ENCODE assay signal across 13 mouse cellular contexts in genomic region chr3:14861787-14862186, GRCm38 (mm10). TPM values are rescaled to one million over a fixed set of nuclear protein-coding genes. Genes with fewer than 3 reads are reported as not detected.
DNase-seq lines count a peak whose midpoint lies in the region; ATAC-seq and TF ChIP-seq lines count a peak whose summit lies in the region.
"Had no signal": no experiment of that assay in that cellular context is flagged by ENCODE, and none has a peak within 500 bp of the region (broad histone marks: within the 10 kb centered on the region; RNA-seq: fewer than 3 reads in every experiment).

No protein-coding gene starts in this region.

- no peak for ATAC-seq in forebrain, postnatal 0 days
- ATAC-seq in midbrain, embryonic 12.5 days (ENCODE audit: low FRiP score, low read depth): no peak
- ATAC-seq: liver, embryonic 12.5 days had no signal

- peak overlapping the region; percentile 77; the same call in 1 of the 2 replicates for H3K4me2 ChIP-seq in forebrain, postnatal 0 days (ENCODE audit: low read depth)
- H3K4me2 ChIP-seq in midbrain, embryonic 12.5 days (replicated peaks): peak overlapping the region; percentile 64

- H3K4me3 ChIP-seq in E14TG2a.4 (replicated peaks; ENCODE audit: low read length): peak overlapping the region; percentile 76; the same call in 1 of the 2 replicates
- H3K4me3 ChIP-seq in forebrain, postnatal 0 days (ENCODE audit: low read depth, low read length): no peak overlapping the region
- H3K4me3 ChIP-seq in midbrain, embryonic 12.5 days: no peak overlapping the region

- no peaks in the 10 kb centered on the region for H3K27me3 ChIP-seq in E14TG2a.4 (ENCODE audit: insufficient read depth, low read length)
- H3K27me3 ChIP-seq in forebrain, postnatal 0 days (ENCODE audit: insufficient read depth, low read length): no peaks in the 10 kb centered on the region
- H3K27me3 ChIP-seq in midbrain, embryonic 12.5 days: no peaks in the 10 kb centered on the region

- H3K4me1 ChIP-seq in E14TG2a.4 (replicated peaks; ENCODE audit: low read depth, low read length): peaks cover 23% of the 10 kb centered on the region
- peaks cover 14% of the 10 kb centered on the region; the same call in 1 of the 2 replicates for H3K4me1 ChIP-seq in forebrain, postnatal 0 days (ENCODE audit: insufficient read depth)
- peaks cover 10% of the 10 kb centered on the region for H3K4me1 ChIP-seq in midbrain, embryonic 12.5 days

- no peaks in the 10 kb centered on the region for H3K36me3 ChIP-seq in E14TG2a.4 (ENCODE audit: insufficient read depth, low read length)
- H3K36me3 ChIP-seq in forebrain, postnatal 0 days (ENCODE audit: insufficient read depth): no peaks in the 10 kb centered on the region
- H3K36me3 ChIP-seq in midbrain, embryonic 12.5 days: no peaks in the 10 kb centered on the region
- H3K36me3 ChIP-seq: liver, embryonic 12.5 days had no signal

- 15% methylated on average over 4 of the region's 4 CpGs for WGBS in forebrain, postnatal 0 days
- whole genome bisulfite sequencing in midbrain, embryonic 12.5 days: 17% methylated on average over 4 of the region's 4 CpGs

- TF ChIP-seq CTCF in E14TG2a.4 (conservative IDR thresholded peaks at IDR 0.05; ENCODE audit: low read length): no peak
- no peak for TF ChIP-seq CTCF in forebrain, postnatal 0 days (IDR thresholded peaks at IDR 0.05; ENCODE audit: low read depth)

- H3K9ac ChIP-seq in forebrain, postnatal 0 days: no peak overlapping the region
- no peak overlapping the region for H3K9ac ChIP-seq in midbrain, embryonic 12.5 days (replicated peaks)
- H3K9ac ChIP-seq: liver, embryonic 12.5 days had no signal

- DNase-seq in 3T3-L1 (ENCODE audit: low read depth, low spot score): peak; percentile 17
- DNase-seq in forebrain, postnatal 0 days: no peak
- DNase-seq in thymus, adult 18-20 months: no peak
- DNase-seq in cerebellum, adult 11 months: no peak
- no peak for DNase-seq in adrenal gland, adult 18-20 months (ENCODE audit: low spot score in 2 of 2)
- no peak for DNase-seq in cerebellum, postnatal 4 days (ENCODE audit: low spot score in 2 of 2)
- DNase-seq: adrenal gland, postnatal 10 days; kidney, adult 11 months; lung, postnatal 10 days had no signal

- H3K9me3 ChIP-seq in E14TG2a.4 (ENCODE audit: low read length): no peaks in the 10 kb centered on the region
- no peaks in the 10 kb centered on the region for H3K9me3 ChIP-seq in forebrain, postnatal 0 days (ENCODE audit: low read length)
- H3K9me3 ChIP-seq in midbrain, embryonic 12.5 days: no peaks in the 10 kb centered on the region
- H3K9me3 ChIP-seq: liver, embryonic 12.5 days had no signal

- H3K27ac ChIP-seq in forebrain, postnatal 0 days (ENCODE audit: low read depth, low read length): no peak overlapping the region
- no peak overlapping the region for H3K27ac ChIP-seq in midbrain, embryonic 12.5 days (replicated peaks)
- H3K27ac ChIP-seq: liver, embryonic 12.5 days had no signal

RNA-seq across cellular contexts. Expression of gene Car3, which starts 1.5 kb away (rescaled TPM):
- total RNA-seq in forebrain, postnatal 0 days (2014; rRNA removed): 1.8 and 2.0 TPM in 2 replicates
- 2.6 and 2.8 TPM in 2 replicates for polyA plus RNA-seq in forebrain, postnatal 0 days (2015; fragmentation: Nextera tagmentation; extraction: Ambion mirVana)
- 2.0 and 3.5 TPM in 2 replicates for polyA plus RNA-seq in midbrain, embryonic 12.5 days (2016; fragmentation: Nextera tagmentation; extraction: Ambion mirVana)
- 1,000 to 10,000 TPM; 1,123 to 3,019 TPM for total RNA-seq in adrenal gland, adult 18-20 months (2021)

RNA-seq across cellular contexts. Expression of gene Car2, which starts 24.3 kb away (rescaled TPM):
- 17.8 and 43.3 TPM in 2 replicates for total RNA-seq in forebrain, postnatal 0 days (2014; rRNA removed)
- 27.8 and 35.5 TPM in 2 replicates for polyA plus RNA-seq in forebrain, postnatal 0 days (2015; fragmentation: Nextera tagmentation; extraction: Ambion mirVana)
- polyA plus RNA-seq in midbrain, embryonic 12.5 days (2016; fragmentation: Nextera tagmentation; extraction: Ambion mirVana): 53.2 and 57.9 TPM in 2 replicates
- 10 to 100 TPM; 31.1 to 34.7 TPM for total RNA-seq in adrenal gland, adult 18-20 months (2021)

RNA-seq across cellular contexts. Expression of gene Car1, which starts 53.6 kb away (rescaled TPM):
- total RNA-seq in forebrain, postnatal 0 days (2014; rRNA removed): 0.19 TPM in 1 of 2 replicates, not detected in the other
- polyA plus RNA-seq in forebrain, postnatal 0 days (2015; fragmentation: Nextera tagmentation; extraction: Ambion mirVana): 0.15 and 0.17 TPM in 2 replicates
- polyA plus RNA-seq in midbrain, embryonic 12.5 days (2016; fragmentation: Nextera tagmentation; extraction: Ambion mirVana): not detected in 2 replicates
- total RNA-seq in adrenal gland, adult 18-20 months (2021): not detected
- total RNA-seq: left cerebral cortex, postnatal 10 days had no signal

Comparison
In these comparisons a context has a peak if more than half of its experiments do, and no peak if none do; other contexts are left out.
1. RNA of gene Car3, which starts 1.5 kb away (total RNA-seq): 1,123 to 3,019 TPM in adrenal gland, adult 18-20 months; 1.8 to 2.0 TPM in forebrain, postnatal 0 days; every median in the first group is over 100 times any median in the second.